Mouse (Mus musculus): Measurements from ENCODE around the gene Spred1. TPM values are rescaled to one million over a fixed set of nuclear protein-coding genes. Genes with fewer than 3 reads are reported as not detected.

The Spred1 gene
- polyA plus RNA-seq, 1 experiment from 2014 or later, result 9.8 TPM

- Histone ChIP-seq H3K4me1 (ENCODE audit: control insufficient read depth, insufficient read depth, low read length) (no peaks in the 10 kb centered on the region), H3K27ac (ENCODE audit: low read depth, low read length) (no peak overlapping the region), H3K4me3 (ENCODE audit: low read depth, low read length) (no peak overlapping the region), H3K4me2 (no peak overlapping the region), H3K9me3 (replicated peaks; ENCODE audit: control insufficient read depth, low read length) (no peaks in the 10 kb centered on the region), H3K27me3 (ENCODE audit: control insufficient read depth, insufficient read depth, low read length) (no peaks in the 10 kb centered on the region), H3K9ac (ENCODE audit: low read depth, low read length) (no peak overlapping the region), H3K36me3 (ENCODE audit: control insufficient read depth, insufficient read depth, low read length) (no peaks in the 10 kb centered on the region)
- no peak for ATAC-seq (replicated peaks; ENCODE audit: insufficient number of reproducible peaks, low FRiP score, low TSS enrichment)
- 5% methylated on average over 13 of the region's 13 CpGs for WGBS (ENCODE audit: insufficient replicate concordance)
Observed at GRCm38 (mm10) chr2:117231257-117231656, 110.1 kb downstream of the Spred1 start.

MicroRNAs encoded within 50 kb of the gene (microRNA counts, 519-probe panel; counts per million panel counts)
- 4,296 counts per million, percentile 34 among the panel's probes with 10 or more counts for microRNA mmu-miR-674

Small RNA genes lying within 50 kb of the gene (microRNA-seq; reads per million reads assigned to microRNA genes)
- 1,395 reads per million, percentile 86 among the genes with 10 or more reads in this experiment for gene Mir674 (ENCODE audit: borderline number of aligned reads)

Other genes with a start within 250 kb of the Spred1 start
- not detected in 2 replicates for gene Tmco5, start 242.7 kb upstream of the Spred1 start, polyA plus RNA-seq (2014; fragmentation: Nextera tagmentation; extraction: Ambion mirVana)
- gene Fam98b, start 128.4 kb downstream of the Spred1 start, polyA plus RNA-seq (2014; fragmentation: Nextera tagmentation; extraction: Ambion mirVana), result 5.1 and 6.5 TPM in 2 replicates
- 0.13 and 0.28 TPM in 2 replicates for gene Rasgrp1, start 221.6 kb downstream of the Spred1 start, polyA plus RNA-seq (2014; fragmentation: Nextera tagmentation; extraction: Ambion mirVana)